8 mouse cellular contexts compared by ENCODE assay signal in the genomic region with DNA sequence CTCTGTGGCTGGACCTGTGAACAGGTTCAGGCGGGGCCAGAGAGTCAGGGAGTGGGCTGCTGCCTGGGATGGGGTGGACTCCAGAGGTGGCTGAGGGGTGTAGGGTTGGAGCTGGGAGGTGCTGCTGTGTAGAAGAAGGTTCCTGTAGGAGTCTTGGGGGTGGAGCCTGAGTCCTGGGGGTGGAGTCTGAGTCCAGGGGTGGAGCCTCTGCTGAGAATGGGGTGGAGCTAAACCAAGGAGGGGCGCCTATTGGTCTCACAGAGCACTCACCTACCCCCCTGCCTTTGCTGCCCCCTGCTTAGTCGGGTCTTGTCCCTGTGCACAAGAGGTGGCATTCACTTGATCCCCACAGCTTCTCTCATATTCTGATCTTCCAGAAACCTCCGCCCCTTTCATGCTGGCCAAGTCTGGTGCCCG. TPM values are rescaled to one million over a fixed set of nuclear protein-coding genes. Genes with fewer than 3 reads are reported as not detected.
DNase-seq lines count a peak whose midpoint lies in the region; ATAC-seq lines count a peak whose summit lies in the region.

No protein-coding gene starts in this region.

- no peak overlapping the region for H3K9ac ChIP-seq in heart, embryonic 14.5 days (ENCODE audit: low read length)

- H3K4me3 ChIP-seq in heart, embryonic 14.5 days (ENCODE audit: control insufficient read depth in 1 of 2, insufficient read depth in 1 of 2, low read depth in 1 of 2, low read length in 2 of 2), result no peak overlapping the region

- H3K27ac ChIP-seq in heart, embryonic 14.5 days (replicated peaks in 1 of 2; ENCODE audit: control insufficient read depth in 1 of 2, insufficient read depth in 1 of 2, low read depth in 2 of 2, low read length in 2 of 2), result no peak overlapping the region

- H3K36me3 ChIP-seq in heart, embryonic 14.5 days (ENCODE audit: control insufficient read depth, insufficient read depth, low read length), result no peaks in the 10 kb centered on the region

- H3K9me3 ChIP-seq in heart, embryonic 14.5 days (ENCODE audit: control insufficient read depth, low read length), result no peaks in the 10 kb centered on the region

- 0 out of 2 replicates have a peak, but pooled peaks have one; percentile 13 for ATAC-seq in heart, embryonic 14.5 days (ENCODE audit: insufficient number of reproducible peaks, insufficient read depth, low FRiP score, low read depth)
- peak; percentile 69 for ATAC-seq in megakaryocyte progenitor cell, adult 5-6 weeks (replicated peaks; ENCODE audit: poor library complexity)

- H3K27me3 ChIP-seq in heart, embryonic 14.5 days (ENCODE audit: control insufficient read depth, insufficient read depth, low read length), result no peaks in the 10 kb centered on the region

- H3K4me2 ChIP-seq in heart, embryonic 14.5 days (ENCODE audit: low read length), result no peak overlapping the region

- H3K4me1 ChIP-seq in heart, embryonic 14.5 days (ENCODE audit: control insufficient read depth in 2 of 2, insufficient read depth in 2 of 2, low read length in 2 of 2), result peaks cover 8 to 14% of the 10 kb centered on the region in 2 experiments; a peak in 3 of 4 replicates

- peak; percentile 78 for DNase-seq in testis, postnatal 10 days (ENCODE audit: low spot score)
- no peak for DNase-seq in testis, postnatal 14 days (ENCODE audit: low spot score)
- peak; percentile 71 for DNase-seq in cerebellum, adult 8-10 months
- peak; percentile 50 for DNase-seq in kidney, postnatal 14 days
- peak; percentile 16 for DNase-seq in thymus, postnatal 0 days (ENCODE audit: low spot score)
- no peak for DNase-seq in left cerebral cortex, postnatal 25 days (ENCODE audit: low spot score in 2 of 2)

- WGBS in heart, embryonic 14.5 days, result 66% methylated on average over 5 of the region's 5 CpGs

- intact Hi-C loops in left cerebral cortex, postnatal 25 days (cut with DNase I), result no loop called here

RNA-seq across cellular contexts. Expression of gene Ttc7, which starts 31.9 kb away (rescaled TPM):
- 1.3 and 2.5 TPM in 2 replicates for polyA plus RNA-seq in heart, embryonic 14.5 days (2014; fragmentation: Nextera tagmentation; extraction: Ambion mirVana)
- total RNA-seq in megakaryocyte progenitor cell, adult 5-6 weeks (2015), result 47.8 and 54.7 TPM in 2 replicates
- total RNA-seq in megakaryocyte progenitor cell, adult 5-6 weeks (2017), result 53.2 and 58.5 TPM in 2 replicates
- polyA plus RNA-seq in thymus, postnatal 0 days (2015; fragmentation: Nextera tagmentation; extraction: Ambion mirVana), result 31.2 and 33.5 TPM in 2 replicates
- 10 to 100 TPM; 12.0 to 14.4 TPM for total RNA-seq in left cerebral cortex, postnatal 25 days (2021)

RNA-seq across cellular contexts. Expression of gene Mcfd2, which starts 48.8 kb away (rescaled TPM):
- 81.3 and 85.8 TPM in 2 replicates for polyA plus RNA-seq in heart, embryonic 14.5 days (2014; fragmentation: Nextera tagmentation; extraction: Ambion mirVana)
- total RNA-seq in megakaryocyte progenitor cell, adult 5-6 weeks (2015), result 41.7 and 41.8 TPM in 2 replicates
- total RNA-seq in megakaryocyte progenitor cell, adult 5-6 weeks (2017), result 111 and 130 TPM in 2 replicates
- 57.7 and 58.4 TPM in 2 replicates for polyA plus RNA-seq in thymus, postnatal 0 days (2015; fragmentation: Nextera tagmentation; extraction: Ambion mirVana)
- total RNA-seq in left cerebral cortex, postnatal 25 days (2021), result 10 to 100 TPM; 53.7 to 54.0 TPM

Comparison
In these comparisons a context has a peak if more than half of its experiments do, and no peak if none do; other contexts are left out.
1. DNase-seq: peak in testis, postnatal 10 days (single experiment), cerebellum, adult 8-10 months (single experiment), kidney, postnatal 14 days (single experiment) and thymus, postnatal 0 days (single experiment); none in testis, postnatal 14 days (single experiment) and left cerebral cortex, postnatal 25 days (0 of 2).